Mouse (Mus musculus): ENCODE data around the gene Fndc11. TPM values are rescaled to one million over a fixed set of nuclear protein-coding genes. Genes with fewer than 3 reads are reported as not detected.

Gene Fndc11
- polyA plus RNA-seq, 1 experiment: 2.4 TPM

DNA sequence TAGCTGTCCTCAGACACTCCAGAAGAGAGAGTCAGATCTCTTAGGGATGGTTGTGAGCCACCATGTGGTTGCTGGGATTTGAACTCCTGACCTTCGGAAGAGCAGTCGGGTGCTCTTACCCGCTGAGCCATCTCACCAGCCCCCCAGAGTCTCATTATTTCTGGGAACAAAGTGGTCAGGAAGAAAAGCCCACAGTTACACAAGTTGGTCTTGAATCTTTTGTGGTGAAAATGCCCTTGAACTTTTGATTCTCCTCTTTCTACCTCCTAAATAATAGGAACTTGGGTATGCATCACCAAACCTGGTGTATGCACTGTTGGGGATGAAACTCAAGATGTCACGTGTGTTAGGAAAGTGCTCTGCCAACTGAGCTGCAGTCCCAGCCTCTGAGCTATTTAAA, 27.9 kb upstream of the Fndc11 start:
- 68% methylated on average over 4 of the region's 4 CpGs for WGBS
- Histone ChIP-seq H3K4me3 (replicated peaks; ENCODE audit: extremely low read depth, low read depth, low read length) (no peak overlapping the region), H3K4me1 (ENCODE audit: control insufficient read depth, insufficient read depth, low read length) (peaks cover 4% of the 10 kb centered on the region; the same call in 1 of the 2 replicates)
- DNase-seq: no peak
- TF ChIP-seq POLR2A (IDR thresholded peaks at IDR 0.05; ENCODE audit: borderline replicate concordance, extremely low read depth, low read depth, low read length) (no peak), CTCF (IDR thresholded peaks at IDR 0.05; ENCODE audit: insufficient read depth, low read length) (no peak)

DNA sequence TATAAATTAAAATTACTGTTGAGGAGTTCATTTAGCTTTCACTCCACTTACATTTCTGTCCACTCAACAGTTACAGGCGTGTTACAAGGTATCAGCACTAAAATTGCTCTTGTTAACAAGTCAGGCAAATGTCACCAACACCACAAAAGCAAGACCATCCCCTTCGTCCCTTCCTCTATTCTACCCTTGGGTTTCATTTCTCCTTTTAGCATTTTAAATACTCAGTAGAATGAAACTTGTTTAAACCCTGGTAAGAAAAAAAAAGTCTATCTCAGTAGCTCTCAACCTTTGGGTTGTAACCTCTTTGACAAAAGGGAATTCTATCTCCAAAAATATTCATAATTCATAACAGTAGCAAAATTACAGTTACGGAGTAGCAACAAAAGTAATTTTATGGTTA, 26.8 kb upstream of the Fndc11 start:
- Histone ChIP-seq H3K4me1 (ENCODE audit: control insufficient read depth, insufficient read depth, low read length) (peaks cover 4% of the 10 kb centered on the region; the same call in 1 of the 2 replicates), H3K4me3 (replicated peaks; ENCODE audit: extremely low read depth, low read depth, low read length) (no peak overlapping the region)
- TF ChIP-seq POLR2A (IDR thresholded peaks at IDR 0.05; ENCODE audit: borderline replicate concordance, extremely low read depth, low read depth, low read length): no peak
- DNase-seq: no peak
- 66% methylated on average over 3 of the region's 3 CpGs for WGBS

DNA sequence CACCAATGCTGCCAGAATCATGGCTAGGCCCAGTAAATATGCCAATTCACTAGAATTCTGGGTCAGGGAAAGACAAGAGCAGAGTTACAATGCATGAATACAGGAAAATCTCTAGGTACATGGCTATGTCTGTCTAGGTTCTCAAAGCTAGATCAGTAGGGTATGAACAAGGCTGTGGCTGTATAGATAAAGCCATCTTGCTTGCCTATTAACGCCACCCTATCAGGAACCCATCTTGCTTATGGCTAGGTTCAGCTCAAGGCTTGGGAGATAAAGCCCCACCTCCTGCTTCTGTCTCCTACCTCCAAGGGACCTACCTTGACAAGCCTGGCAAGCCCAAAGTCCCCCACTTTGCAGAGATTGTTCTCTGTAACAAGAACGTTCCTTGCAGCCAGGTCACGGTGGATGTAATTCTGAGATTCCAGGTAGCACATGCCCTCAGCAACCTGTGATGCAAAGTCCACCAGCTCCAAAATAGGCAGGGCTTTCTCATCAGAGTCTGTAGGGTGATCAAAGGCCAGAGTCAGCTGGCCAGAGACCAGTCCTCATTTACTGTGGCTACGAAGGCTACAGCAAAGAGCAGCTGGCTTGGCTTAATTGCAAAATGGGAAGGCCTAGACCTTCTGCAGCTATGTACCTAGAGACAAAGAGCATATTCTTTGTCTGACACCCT, 23.0 kb upstream of the Fndc11 start:
- WGBS: 79% methylated on average over 4 of the region's 4 CpGs
- no peak for TF ChIP-seq POLR2A (IDR thresholded peaks at IDR 0.05; ENCODE audit: borderline replicate concordance, extremely low read depth, low read depth, low read length)
- TF ChIP-seq CTCF (IDR thresholded peaks at IDR 0.05; ENCODE audit: insufficient read depth, low read length): no peak

DNA sequence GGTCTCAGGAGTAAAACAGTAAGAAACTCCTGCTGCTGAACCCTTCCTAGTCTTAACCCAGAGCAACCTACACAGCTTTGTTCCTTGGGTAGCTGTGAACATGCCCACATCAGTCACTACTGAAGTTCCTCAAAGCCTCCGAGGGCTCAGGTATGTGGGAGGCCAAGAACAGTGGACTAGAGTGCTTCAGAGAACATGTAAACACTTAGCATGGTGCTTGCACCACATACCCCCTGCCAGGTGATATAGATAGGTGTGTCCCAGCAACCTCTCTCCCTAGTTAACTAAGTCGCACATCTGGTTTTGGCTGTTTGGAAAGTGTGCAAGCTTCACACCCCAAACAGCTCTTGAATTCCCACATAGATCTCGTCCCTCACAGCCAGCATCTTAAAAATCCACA, 18.2 kb upstream of the Fndc11 start:
- peak; percentile 40 for DNase-seq
- 51% methylated on average over 3 of the region's 3 CpGs for WGBS
- H3K4me1 ChIP-seq (ENCODE audit: control insufficient read depth, insufficient read depth, low read length): peaks cover 3% of the 10 kb centered on the region
- H3K4me3 ChIP-seq (replicated peaks; ENCODE audit: extremely low read depth, low read depth, low read length): no peak overlapping the region
- TF ChIP-seq CTCF (IDR thresholded peaks at IDR 0.05; ENCODE audit: insufficient read depth, low read length): no peak
- TF ChIP-seq POLR2A (IDR thresholded peaks at IDR 0.05; ENCODE audit: borderline replicate concordance, extremely low read depth, low read depth, low read length): no peak

More for the DNA sequence above, 23.0 kb upstream of the Fndc11 start:
- DNase-seq: no peak
- Histone ChIP-seq H3K4me3 (replicated peaks; ENCODE audit: extremely low read depth, low read depth, low read length) (no peak overlapping the region), H3K4me1 (ENCODE audit: control insufficient read depth, insufficient read depth, low read length) (no peaks in the 10 kb centered on the region; the same call in 1 of the 2 replicates)

DNA sequence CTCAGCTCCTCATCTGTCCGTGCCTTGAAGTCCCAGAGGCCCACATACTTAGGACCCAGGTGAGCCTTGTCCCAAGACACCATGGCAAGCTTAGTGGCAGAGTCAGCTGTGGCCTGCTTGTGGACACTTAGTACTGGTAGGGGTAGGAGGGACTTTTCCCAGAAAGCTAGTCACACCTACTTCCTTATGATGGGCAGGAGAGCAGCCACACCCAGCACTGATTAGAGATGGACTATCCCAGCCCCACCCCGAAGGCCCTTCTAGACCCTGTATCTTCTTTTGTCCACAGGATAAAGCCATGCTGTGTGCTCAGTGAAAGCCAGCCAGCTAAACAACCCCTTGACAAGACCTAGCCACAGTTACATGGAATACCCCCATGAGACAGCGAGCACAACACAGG, 17.4 kb upstream of the Fndc11 start, which contains the start of gene Ptk6:
TSS of gene Ptk6 (minus strand) at position 368 of the 400 bp plus-strand sequence.
- Histone ChIP-seq H3K4me1 (ENCODE audit: control insufficient read depth, insufficient read depth, low read length) (peaks cover 3% of the 10 kb centered on the region), H3K4me3 (replicated peaks; ENCODE audit: extremely low read depth, low read depth, low read length) (no peak within 1 kb of the TSS)
- no peak for DNase-seq
- WGBS: 80% methylated on average over 3 of the region's 3 CpGs
- TF ChIP-seq CTCF (IDR thresholded peaks at IDR 0.05; ENCODE audit: insufficient read depth, low read length) (no peak), POLR2A (IDR thresholded peaks at IDR 0.05; ENCODE audit: borderline replicate concordance, extremely low read depth, low read depth, low read length) (no peak)

DNA sequence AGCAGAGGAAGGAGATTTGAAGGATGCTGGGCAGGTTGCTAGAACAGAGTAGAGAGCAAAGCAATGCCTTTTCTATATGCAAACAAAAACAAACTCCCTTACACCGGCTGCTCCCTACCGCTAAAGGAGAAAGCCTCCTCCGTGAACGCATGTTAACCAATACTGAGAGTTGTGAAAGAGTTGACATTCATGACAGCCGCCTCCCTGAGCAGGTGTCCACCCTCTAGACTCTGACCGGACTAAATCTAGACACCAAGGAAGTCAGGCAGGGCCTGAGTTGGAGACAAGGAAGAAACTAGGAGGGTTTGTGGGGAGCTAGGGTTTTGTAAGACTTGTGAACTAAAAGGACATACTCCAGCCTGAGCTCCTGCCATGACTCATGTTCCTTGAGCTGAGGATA, 16.9 kb upstream of the Fndc11 start:
- Histone ChIP-seq H3K4me3 (replicated peaks; ENCODE audit: extremely low read depth, low read depth, low read length) (no peak overlapping the region), H3K4me1 (ENCODE audit: control insufficient read depth, insufficient read depth, low read length) (peaks cover 3% of the 10 kb centered on the region)
- no peak for DNase-seq
- 58% methylated on average over 6 of the region's 6 CpGs for WGBS
- TF ChIP-seq CTCF (IDR thresholded peaks at IDR 0.05; ENCODE audit: insufficient read depth, low read length): no peak
- no peak for TF ChIP-seq POLR2A (IDR thresholded peaks at IDR 0.05; ENCODE audit: borderline replicate concordance, extremely low read depth, low read depth, low read length)

DNA sequence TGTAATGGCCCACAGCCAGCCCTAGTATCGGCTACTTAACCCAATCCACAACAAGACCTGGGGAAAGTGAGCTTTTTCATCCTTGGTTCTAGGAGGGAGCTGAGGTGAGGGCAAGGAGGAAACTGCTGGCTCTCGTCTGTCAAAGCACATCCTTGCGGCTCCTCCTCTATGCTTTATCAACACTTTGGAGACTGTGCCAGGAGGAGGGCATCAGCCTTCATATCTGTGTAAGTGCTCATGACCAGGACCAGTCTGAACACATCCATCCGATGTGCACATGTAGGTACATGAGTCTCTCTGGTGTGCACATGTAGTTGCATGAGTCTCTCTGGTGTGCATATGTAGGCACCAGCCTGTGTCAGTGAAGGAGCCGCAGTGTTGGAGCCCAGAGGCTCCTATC, 14.1 kb upstream of the Fndc11 start:
- DNase-seq: no peak
- Histone ChIP-seq H3K4me1 (ENCODE audit: control insufficient read depth, insufficient read depth, low read length) (peaks cover 3% of the 10 kb centered on the region), H3K4me3 (replicated peaks; ENCODE audit: extremely low read depth, low read depth, low read length) (no peak overlapping the region)
- TF ChIP-seq POLR2A (IDR thresholded peaks at IDR 0.05; ENCODE audit: borderline replicate concordance, extremely low read depth, low read depth, low read length): no peak
- no peak for TF ChIP-seq CTCF (IDR thresholded peaks at IDR 0.05; ENCODE audit: insufficient read depth, low read length)
- WGBS: 75% methylated on average over 5 of the region's 5 CpGs

DNA sequence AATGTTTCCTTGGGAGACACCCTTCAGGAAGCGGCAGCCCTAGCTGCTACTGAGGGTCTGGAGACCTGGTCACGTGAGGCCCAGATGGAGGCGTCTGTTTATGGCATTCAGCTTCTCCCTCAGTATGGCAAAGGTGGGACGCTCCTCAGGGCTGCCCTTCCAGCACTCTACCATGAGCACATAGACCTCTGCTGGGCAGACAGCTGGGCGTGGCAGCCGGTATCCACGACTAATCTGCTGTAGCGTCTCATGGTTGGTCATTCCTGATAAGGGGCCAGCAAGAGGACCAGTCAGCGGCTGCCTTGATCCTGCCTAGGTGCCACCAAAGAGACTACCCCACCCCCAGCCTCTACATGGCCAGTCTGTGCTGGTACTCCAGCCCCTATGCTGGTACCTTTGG, 13.7 kb upstream of the Fndc11 start:
- no peak overlapping the region for H3K4me3 ChIP-seq (replicated peaks; ENCODE audit: extremely low read depth, low read depth, low read length)
- H3K4me1 ChIP-seq (ENCODE audit: control insufficient read depth, insufficient read depth, low read length): peaks cover 3% of the 10 kb centered on the region
- no peak for DNase-seq
- TF ChIP-seq POLR2A (IDR thresholded peaks at IDR 0.05; ENCODE audit: borderline replicate concordance, extremely low read depth, low read depth, low read length): no peak
- no peak for TF ChIP-seq CTCF (IDR thresholded peaks at IDR 0.05; ENCODE audit: insufficient read depth, low read length)
- WGBS: 65% methylated on average over 9 of the region's 9 CpGs

DNA sequence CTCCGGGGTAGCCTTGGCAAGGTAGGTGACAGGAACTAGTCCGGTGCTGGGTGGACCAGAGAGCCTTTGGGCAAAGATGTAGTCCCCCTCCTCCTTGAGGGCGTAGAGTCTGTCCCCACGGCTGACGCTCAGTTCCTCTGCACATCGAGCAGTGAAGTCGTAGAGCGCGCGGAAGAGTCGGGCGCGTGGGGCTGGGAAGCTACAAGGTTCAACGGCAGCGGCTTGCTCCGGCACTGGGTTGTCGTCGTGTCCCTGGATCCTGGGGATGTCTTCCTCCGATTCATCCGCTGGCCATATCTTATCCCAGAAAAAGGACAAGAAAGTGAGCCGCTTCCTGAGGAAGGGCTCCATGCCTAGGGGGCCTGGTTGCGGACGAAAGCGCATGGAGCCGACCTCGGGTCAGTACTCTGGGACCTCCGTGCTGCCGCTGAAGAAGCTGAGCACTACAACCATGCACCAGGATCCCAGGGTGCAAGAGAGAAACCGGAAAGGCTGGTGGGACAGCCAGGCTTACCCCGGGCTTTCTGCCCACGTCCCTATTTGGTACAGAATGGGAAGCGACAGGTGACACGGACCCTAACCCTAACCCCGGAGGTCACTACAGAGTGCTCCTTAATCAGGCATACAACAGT, 7.3 kb upstream of the Fndc11 start:
- TF ChIP-seq POLR2A (IDR thresholded peaks at IDR 0.05; ENCODE audit: borderline replicate concordance, extremely low read depth, low read depth, low read length) (no peak), CTCF (IDR thresholded peaks at IDR 0.05; ENCODE audit: insufficient read depth, low read length) (no peak)
- peak overlapping the region; percentile 84 for H3K4me3 ChIP-seq (replicated peaks; ENCODE audit: extremely low read depth, low read depth, low read length)
- WGBS: 2% methylated on average over 34 of the region's 34 CpGs
- DNase-seq: peak; percentile 40
- peaks cover 4% of the 10 kb centered on the region for H3K4me1 ChIP-seq (ENCODE audit: control insufficient read depth, insufficient read depth, low read length)

DNA sequence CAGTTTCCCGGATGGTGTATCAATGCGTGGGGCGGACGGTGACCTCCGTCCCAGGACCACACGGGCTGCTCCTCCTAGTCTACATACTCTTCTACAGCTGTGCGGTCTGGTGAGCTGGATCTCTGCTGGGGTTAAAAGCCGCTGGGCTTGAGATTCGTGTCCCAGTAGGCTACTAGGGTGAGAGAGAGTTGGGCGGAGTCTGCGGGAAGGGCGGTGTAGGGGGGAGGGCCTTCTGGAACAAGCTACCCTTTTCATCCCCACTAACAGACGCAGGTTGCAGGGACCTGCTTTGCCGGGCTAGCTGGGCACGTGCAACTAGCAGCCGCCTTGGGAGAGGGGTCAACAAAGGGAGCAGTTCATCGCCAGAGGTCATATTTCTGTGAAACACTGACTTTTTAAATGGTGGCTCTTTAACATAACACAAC, 6.8 kb upstream of the Fndc11 start, which contains the start of gene Srms:
TSS of gene Srms (minus strand) at position 165 of the 425 bp plus-strand sequence.
- H3K4me1 ChIP-seq (ENCODE audit: control insufficient read depth, insufficient read depth, low read length): peaks cover 4% of the 10 kb centered on the region
- peak; percentile 66 for DNase-seq
- TF ChIP-seq POLR2A (IDR thresholded peaks at IDR 0.05; ENCODE audit: borderline replicate concordance, extremely low read depth, low read depth, low read length): peak; percentile 40; the same call in 1 of the 2 replicates
- TF ChIP-seq CTCF (IDR thresholded peaks at IDR 0.05; ENCODE audit: insufficient read depth, low read length): no peak
- H3K4me3 ChIP-seq (replicated peaks; ENCODE audit: extremely low read depth, low read depth, low read length): peak within 1 kb of the TSS; percentile 84
- 2% methylated on average over 17 of the region's 17 CpGs for WGBS

Data from lung, adult 2 months (tissue).